Mouse (Mus musculus) heart, adult 9 months (tissue): Measurements from ENCODE around the gene Utf1.
A peak's percentile ranks its signal among the peaks of the same experiment; 100 is the strongest.

ENCODE experiments used
- DNase-seq, 2 experiments: peaks; one replicate each; pipeline ENCODE4 v3.0.0; 2022; ENCODE audit warnings: low spot score in 2 of 2

Utf1 gene

GRCm38 (mm10) chr7:139943674-139944281 lies at the start of gene Utf1:
Gene Utf1, plus strand, starts transcription at chr7:139943789.
- peak in 1 of 2 experiments; percentile 8 for DNase-seq

DNA sequence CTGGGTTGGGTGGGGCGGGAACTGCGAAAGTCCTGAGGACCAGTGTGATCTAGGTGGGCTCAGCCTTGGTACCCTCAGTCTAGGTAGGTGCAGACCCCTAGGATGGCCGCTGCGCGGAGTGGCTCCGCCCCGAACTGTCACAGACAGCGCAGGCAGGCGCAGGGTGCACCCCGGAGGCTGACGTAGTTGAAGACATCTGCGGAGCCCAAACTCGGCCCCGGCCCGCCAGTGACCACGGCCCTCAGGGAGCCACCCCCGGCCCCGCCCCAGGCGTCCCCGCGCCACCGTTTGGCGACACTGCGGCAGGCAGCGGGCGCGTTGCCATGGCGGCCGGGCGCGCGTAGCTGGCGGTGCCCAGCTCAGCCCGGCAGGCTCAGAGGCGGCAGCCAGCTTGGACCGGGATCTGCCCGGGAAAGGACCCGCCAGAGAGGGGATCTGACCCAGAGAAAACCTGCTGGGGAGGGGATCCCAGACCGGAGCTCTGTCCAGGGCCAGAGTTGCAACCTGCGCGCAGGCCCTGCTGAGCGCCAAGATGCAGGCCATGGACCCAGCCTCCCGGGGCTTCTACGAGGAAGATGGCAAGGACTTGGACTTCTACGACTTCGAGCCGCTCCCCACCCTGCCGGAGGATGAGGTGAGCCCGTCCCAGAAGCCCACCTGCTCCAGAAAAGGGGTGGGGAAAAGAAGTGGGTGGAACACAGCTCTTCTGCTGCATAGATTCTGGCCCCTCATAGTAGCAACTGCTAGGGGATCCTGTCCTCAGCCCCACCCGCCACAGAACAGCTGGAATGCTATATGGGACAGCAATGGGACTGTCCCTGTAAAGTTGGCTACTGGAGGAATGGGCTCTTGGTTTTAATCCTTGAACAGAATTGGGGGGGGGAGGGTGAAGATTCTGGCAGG lies 48.7 kb upstream of the Utf1 start, which contains the start of gene Kndc1:
TSS of gene Kndc1 (plus strand) at position 42 of the 903 bp plus-strand sequence.
- no peak for DNase-seq

GRCm38 (mm10) chr7:139896271-139896670 lies 47.3 kb upstream of the Utf1 start:
- no peak for DNase-seq

DNA sequence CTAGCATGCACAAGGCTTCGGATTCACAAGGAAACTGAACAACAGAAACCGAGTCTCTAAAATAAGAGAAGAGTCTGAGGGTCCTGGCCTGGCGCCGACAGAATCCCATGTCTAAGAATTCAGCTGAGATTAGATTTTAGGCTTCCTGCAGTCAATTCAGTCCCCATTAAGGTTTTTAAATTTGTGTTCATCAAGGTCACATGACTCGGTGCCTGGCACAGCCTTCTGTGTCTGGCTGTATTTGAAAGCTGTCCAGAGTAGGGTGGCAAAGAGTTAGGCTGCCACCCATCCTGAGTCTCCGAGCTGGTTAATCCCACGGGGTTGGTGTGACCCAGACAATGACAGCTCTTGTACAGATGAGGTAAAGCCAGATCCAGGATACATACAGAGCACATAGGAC lies 46.8 kb upstream of the Utf1 start:
- no peak for DNase-seq

DNA sequence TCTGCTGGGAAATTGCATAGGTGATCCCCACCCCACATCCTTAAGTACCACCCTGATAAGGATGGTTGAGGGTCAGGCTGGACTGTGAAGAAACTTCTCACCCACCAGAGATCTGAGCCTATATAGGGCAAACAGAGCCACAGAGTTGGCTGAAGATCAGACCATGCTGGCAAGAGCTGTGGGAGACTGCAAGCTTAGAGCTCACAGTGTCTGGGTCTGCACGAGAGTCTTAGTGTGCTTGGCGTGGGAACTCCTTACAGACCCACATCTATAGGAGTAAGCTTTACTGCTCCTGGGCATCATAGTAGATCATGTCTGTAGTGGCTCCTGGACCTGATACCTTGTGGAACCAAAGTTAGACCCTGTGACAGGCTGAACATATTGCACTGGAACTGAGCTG lies 45.0 kb upstream of the Utf1 start:
- no peak for DNase-seq

- DNase-seq, result no peak
Observed at GRCm38 (mm10) chr7:139899505-139899904, 44.1 kb upstream of the Utf1 start.

DNA sequence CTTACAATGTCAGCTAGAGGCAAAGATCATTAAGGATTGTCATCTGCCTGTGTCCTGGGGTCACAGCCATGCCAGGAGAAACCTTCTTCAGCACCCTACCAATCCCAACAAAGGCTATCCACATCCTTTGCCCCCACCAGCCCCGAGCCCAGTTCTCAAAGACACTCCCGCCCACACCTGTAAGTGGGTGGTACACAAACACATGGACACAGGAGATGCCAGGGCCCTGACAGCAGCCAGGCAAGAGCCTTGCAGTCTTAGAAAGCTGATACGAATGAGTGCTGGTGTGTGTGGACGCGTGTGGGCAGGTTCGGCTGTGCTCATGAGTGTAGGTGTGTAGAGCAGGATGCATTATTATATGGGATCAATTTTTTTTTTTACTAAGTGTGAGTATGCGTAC lies 43.1 kb upstream of the Utf1 start:
- DNase-seq, result no peak

- no peak for DNase-seq
Observed at GRCm38 (mm10) chr7:139900896-139901295, 42.7 kb upstream of the Utf1 start.

GRCm38 (mm10) chr7:139901981-139902380 lies 41.6 kb upstream of the Utf1 start:
- DNase-seq, result no peak

DNA sequence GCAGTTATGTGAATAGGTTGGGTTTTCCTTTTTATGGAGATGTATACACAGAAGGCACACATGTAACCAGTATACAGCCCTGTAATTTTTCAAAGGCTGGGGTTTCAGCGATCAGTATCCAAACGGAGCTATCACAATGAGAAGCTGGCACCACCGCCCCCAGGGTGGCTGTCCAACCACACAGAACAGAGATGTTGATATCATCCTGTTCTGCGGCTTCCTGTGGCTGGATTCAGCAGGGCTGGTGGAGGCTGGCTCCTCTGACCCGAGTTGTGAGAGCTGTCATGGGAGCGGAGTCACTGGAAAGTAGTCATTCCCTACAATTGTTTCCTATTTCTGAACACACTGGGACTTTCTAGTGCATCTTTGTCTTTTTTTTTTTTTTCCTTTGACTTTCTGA lies 38.3 kb upstream of the Utf1 start:
- no peak for DNase-seq

DNA sequence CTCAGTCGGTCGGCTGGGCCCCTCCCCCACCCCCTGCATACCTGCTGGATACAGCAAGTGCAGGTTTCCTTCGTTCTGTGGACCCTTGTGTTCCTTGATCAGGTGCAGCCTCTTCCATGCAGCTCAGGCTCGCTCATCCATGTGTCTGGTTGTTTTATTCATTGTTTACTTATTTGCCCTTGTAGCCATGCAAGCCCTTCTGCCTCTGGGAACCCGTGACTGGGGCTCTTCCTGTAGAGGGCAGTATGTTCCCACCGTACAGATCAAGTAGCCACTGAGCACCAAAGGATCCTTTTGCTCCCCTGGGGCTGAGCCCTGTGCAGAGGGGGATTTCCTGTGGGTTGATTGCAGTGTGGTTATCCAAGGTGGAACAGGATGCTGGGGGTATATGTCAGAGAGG lies 37.9 kb upstream of the Utf1 start:
- no peak for DNase-seq

GRCm38 (mm10) chr7:139908176-139908575 lies 35.4 kb upstream of the Utf1 start:
- no peak for DNase-seq

DNA sequence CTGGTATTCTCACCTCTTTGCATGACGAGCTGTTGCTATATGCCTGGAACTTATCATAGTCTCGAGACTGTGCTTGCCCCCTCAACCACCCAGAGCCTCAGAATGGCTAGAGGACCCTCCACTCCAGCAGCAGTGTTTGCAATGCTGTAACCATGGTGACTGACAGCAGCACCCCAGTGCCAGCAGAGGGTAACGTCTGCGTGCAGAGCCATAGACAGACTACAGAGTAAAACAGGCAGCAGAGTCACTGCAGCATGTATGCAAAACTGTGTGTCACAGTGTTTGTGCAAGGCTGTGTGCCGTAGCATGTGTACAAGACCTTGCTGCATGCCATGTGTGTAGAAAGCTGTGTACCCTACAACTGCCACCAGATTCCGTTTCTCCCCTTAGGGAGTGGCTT lies 34.1 kb upstream of the Utf1 start:
- DNase-seq, result no peak

DNA sequence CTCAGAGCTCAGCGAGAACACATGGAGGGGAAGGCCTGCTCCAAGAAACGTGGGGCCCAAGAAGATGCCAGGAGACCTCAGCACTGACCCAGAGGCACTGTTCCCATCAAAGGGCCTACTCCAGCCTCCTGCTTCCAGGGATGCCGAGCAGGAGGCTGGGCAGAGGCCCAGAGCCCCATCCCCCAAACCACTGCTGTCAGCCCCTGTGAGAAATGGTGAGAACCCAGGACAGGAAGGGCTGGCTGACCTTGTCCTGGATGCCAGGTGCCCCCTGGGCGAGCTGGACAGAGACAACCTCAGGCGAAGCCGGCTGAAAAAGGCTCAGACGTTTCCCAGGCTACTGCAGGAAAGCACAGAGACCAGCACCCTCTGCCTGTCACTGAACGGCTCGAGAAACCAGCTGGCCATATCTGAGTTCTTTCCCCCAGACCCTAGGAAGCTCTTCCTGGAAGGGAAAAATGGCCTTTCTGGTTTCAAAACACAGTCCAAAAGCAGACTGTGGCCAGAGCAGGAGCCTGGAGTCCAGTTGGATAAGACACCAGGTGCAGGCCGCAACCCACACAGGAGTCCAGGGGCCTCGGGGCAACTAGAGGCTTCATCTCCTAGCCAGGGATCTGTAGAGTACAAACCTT lies 33.3 kb upstream of the Utf1 start:
- DNase-seq, result no peak

GRCm38 (mm10) chr7:139914141-139915047 lies 29.2 kb upstream of the Utf1 start:
- no peak for DNase-seq

DNA sequence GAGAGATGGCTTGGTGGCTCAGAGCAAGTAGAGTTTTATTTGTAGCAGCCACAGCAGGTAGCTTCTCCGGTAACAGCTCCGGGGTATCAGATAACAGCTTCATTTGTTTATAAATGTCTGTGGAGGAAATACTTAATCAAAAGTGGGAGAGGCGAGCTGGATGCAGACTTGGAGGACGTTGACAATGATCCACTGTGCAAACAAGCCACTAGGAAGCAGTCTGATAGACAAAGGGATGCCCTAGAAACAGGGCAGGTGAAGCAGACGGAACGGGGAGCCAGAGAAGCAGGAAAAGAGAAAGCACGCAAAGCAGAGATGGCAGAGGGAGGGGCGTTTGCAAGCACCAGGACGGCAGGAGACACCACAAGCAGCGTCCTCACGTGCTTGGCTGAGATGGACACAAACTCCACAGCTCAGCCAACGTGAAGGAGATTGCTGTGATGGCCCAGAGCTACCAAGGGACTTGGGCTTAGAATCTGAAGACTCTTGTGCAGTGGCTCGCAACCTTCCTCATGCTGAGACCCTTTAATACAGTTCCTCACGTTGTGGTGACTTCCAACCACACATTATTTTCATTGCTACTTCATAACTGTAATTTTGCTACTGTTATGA lies 27.8 kb upstream of the Utf1 start:
- DNase-seq, result no peak

DNA sequence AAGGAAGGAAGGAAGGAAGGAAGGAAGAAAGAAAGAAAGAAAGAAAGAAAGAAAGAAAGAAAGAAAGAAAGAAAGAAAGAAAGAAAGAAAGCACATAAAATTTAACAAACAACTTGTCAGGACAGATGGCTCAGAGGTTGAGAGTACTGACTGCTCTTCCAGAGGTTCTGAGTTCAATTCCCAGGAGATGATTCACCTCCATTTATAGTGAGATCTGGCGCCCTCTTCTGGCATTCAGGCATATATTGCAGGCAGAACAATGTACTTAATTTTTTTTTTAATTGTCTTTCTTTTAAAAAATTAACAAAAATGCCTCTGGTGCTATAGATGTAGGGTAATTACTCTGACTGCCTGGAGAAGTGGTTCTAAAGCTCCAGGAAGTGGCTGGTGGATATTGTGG lies 27.2 kb upstream of the Utf1 start:
- DNase-seq, result no peak

GRCm38 (mm10) chr7:139918262-139918661 lies 25.3 kb upstream of the Utf1 start:
- no peak for DNase-seq

DNA sequence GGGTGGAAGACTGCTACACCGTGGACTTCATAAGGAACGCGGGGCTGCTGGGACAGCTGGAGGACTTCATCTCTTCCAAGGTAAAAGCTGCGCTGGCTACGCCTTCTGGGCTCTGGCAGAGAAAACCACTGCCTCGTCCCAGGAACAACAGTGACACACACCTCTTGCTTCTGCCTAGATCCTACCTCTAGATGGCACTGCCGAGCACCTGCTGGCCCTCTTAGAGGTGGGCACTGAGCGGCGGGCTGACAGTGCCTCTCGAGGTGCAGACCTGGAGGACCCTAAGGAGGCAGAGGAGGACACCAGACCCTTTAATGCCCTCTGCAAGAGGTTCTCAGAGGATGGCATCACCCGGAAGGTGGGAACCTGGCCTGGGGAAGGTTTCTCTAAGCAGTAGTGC lies 12.9 kb upstream of the Utf1 start:
- DNase-seq, result no peak

DNA sequence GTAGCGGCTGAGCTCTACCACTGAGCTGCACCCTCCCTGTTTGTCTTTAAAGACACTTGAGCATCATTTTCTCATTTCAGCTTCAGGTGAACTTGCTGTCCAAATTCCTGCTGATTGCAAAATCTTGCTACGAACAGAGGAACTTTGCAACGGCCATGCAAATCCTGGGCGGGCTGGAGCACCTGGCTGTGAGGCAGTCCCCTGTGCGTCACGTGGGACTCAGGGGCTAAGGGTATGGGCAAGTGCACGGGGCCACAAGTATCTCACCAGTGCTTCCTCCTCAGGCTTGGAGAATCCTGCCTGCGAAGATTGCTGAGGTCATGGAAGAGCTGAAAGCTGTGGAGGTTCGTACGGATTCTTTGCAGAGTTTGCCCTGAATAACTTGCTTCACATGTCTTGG lies 6.9 kb upstream of the Utf1 start:
- no peak for DNase-seq

GRCm38 (mm10) chr7:139937138-139937537 lies 6.5 kb upstream of the Utf1 start:
- no peak for DNase-seq
